Mouse (Mus musculus) lung, adult 2 months (tissue): ENCODE measurements around the gene Crybg2.

Experiments used
- CTCF ChIP-seq: fragments of 200-500 bp; IDR thresholded peaks from 2 replicates; pipeline ENCODE4 v1.5.1; 2011; ENCODE audit warnings: mild to moderate bottlenecking, low read length, control low read depth; ENCODE audit not compliant: insufficient read depth
- POLR2A ChIP-seq: fragments of 200-500 bp; IDR thresholded peaks from 2 replicates; pipeline ENCODE4 v1.6.1; 2011; ENCODE audit warnings: low read depth, mild to moderate bottlenecking, control low read depth, low read length, borderline replicate concordance; ENCODE audit errors: extremely low read depth

GRCm38 (mm10) chr4:134090521-134091224 lies 30.1 kb downstream of the Crybg2 start:
- TF ChIP-seq CTCF: no peak
- TF ChIP-seq POLR2A: no peak
